Comparison of ENCODE assay signal across 21 mouse cellular contexts in genomic region chr11:85719091-85719490, GRCm38 (mm10).
DNase-seq lines count a peak whose midpoint lies in the region; ATAC-seq and TF ChIP-seq lines count a peak whose summit lies in the region.
"Had no signal": no experiment of that assay in that cellular context is flagged by ENCODE, and none has a peak within 500 bp of the region (broad histone marks: within the 10 kb centered on the region; RNA-seq: fewer than 3 reads in every experiment).

No protein-coding gene starts in this region.

- H3K4me1 ChIP-seq in heart, embryonic 10.5 days = peaks cover 42% of the 10 kb centered on the region
- peaks cover 43% of the 10 kb centered on the region for H3K4me1 ChIP-seq in kidney, embryonic 15.5 days
- H3K4me1 ChIP-seq in lung, postnatal 0 days (ENCODE audit: insufficient read depth, low read depth, low read length) = peaks cover 7% of the 10 kb centered on the region; the same call in 1 of the 2 replicates
- peaks cover 2% of the 10 kb centered on the region; the same call in 1 of the 2 replicates for H3K4me1 ChIP-seq in liver, postnatal 0 days (ENCODE audit: insufficient read depth)
- peaks cover 19% of the 10 kb centered on the region for H3K4me1 ChIP-seq in midbrain, embryonic 15.5 days

- H3K4me3 ChIP-seq in heart, embryonic 10.5 days = no peak overlapping the region
- H3K4me3 ChIP-seq in kidney, embryonic 15.5 days (replicated peaks) = no peak overlapping the region
- H3K4me3 ChIP-seq in lung, postnatal 0 days (ENCODE audit: low read depth, low read length) = 0 out of 2 replicates have a peak overlapping the region, but pooled peaks have one; percentile 8
- H3K4me3 ChIP-seq in liver, postnatal 0 days (ENCODE audit: low read depth, low read length) = no peak overlapping the region
- H3K4me3 ChIP-seq in midbrain, embryonic 15.5 days = no peak overlapping the region
- H3K4me3 ChIP-seq: embryonic facial prominence, embryonic 15.5 days; limb, embryonic 13.5 days had no signal

- no peak for TF ChIP-seq EP300 in lung, postnatal 0 days (IDR thresholded peaks at IDR 0.05)
- no peak for TF ChIP-seq EP300 in liver, postnatal 0 days (IDR thresholded peaks at IDR 0.05; ENCODE audit: low read depth)

- no peaks in the 10 kb centered on the region for H3K36me3 ChIP-seq in heart, embryonic 10.5 days
- H3K36me3 ChIP-seq in kidney, embryonic 15.5 days = no peaks in the 10 kb centered on the region
- no peaks in the 10 kb centered on the region for H3K36me3 ChIP-seq in lung, postnatal 0 days (ENCODE audit: insufficient read depth, low read length)
- H3K36me3 ChIP-seq in liver, postnatal 0 days (replicated peaks; ENCODE audit: insufficient read depth, low read length) = no peaks in the 10 kb centered on the region
- H3K36me3 ChIP-seq in midbrain, embryonic 15.5 days (replicated peaks) = no peaks in the 10 kb centered on the region
- H3K36me3 ChIP-seq: embryonic facial prominence, embryonic 15.5 days; limb, embryonic 13.5 days had no signal

- H3K27me3 ChIP-seq in heart, embryonic 10.5 days (ENCODE audit: insufficient read depth, poor library complexity, severe bottlenecking) = peaks cover 31% of the 10 kb centered on the region
- H3K27me3 ChIP-seq in kidney, embryonic 15.5 days = 0 out of 2 replicates have a peak, but pooled peaks cover 3% of the 10 kb centered on the region
- H3K27me3 ChIP-seq in lung, postnatal 0 days (replicated peaks; ENCODE audit: insufficient read depth, low read length) = no peaks in the 10 kb centered on the region
- no peaks in the 10 kb centered on the region for H3K27me3 ChIP-seq in liver, postnatal 0 days (ENCODE audit: insufficient read depth, low read length)
- H3K27me3 ChIP-seq in midbrain, embryonic 15.5 days (replicated peaks) = peaks cover 21% of the 10 kb centered on the region
- H3K27me3 ChIP-seq: CH12.LX; embryonic facial prominence, embryonic 15.5 days had no signal

- peak; percentile 76 for DNase-seq in heart, embryonic 10.5 days (ENCODE audit: low spot score)
- no peak for DNase-seq in heart, adult 9 months (ENCODE audit: low spot score in 2 of 2)
- no peak for DNase-seq in kidney, postnatal 4 days
- no peak for DNase-seq in lung, postnatal 0 days (ENCODE audit: low spot score)
- DNase-seq in lung, postnatal 10 days = no peak
- no peak for DNase-seq in liver, postnatal 0 days
- DNase-seq: adrenal gland, postnatal 14 days; cerebellum, adult 11-12 months; cerebellum, postnatal 14 days; embryo, embryonic 11 days; gastrocnemius, postnatal 36 days; heart, postnatal 36 days; kidney, adult 11 months; right cerebral cortex, postnatal 25 days; thymus, postnatal 14 days had no signal

- WGBS in heart, embryonic 10.5 days = 53% methylated on average over 10 of the region's 10 CpGs
- WGBS in kidney, embryonic 15.5 days = 89% methylated on average over 10 of the region's 10 CpGs
- 61% methylated on average over 10 of the region's 10 CpGs for WGBS in lung, postnatal 0 days
- 80% methylated on average over 10 of the region's 10 CpGs for WGBS in liver, postnatal 0 days (ENCODE audit: insufficient replicate concordance)
- WGBS in midbrain, embryonic 15.5 days = 94% methylated on average over 10 of the region's 10 CpGs

- H3K9ac ChIP-seq in kidney, embryonic 15.5 days = no peak overlapping the region
- H3K9ac ChIP-seq in lung, postnatal 0 days (replicated peaks; ENCODE audit: low read depth) = no peak overlapping the region
- no peak overlapping the region for H3K9ac ChIP-seq in liver, postnatal 0 days (replicated peaks)
- H3K9ac ChIP-seq in midbrain, embryonic 15.5 days = no peak overlapping the region
- H3K9ac ChIP-seq: embryonic facial prominence, embryonic 15.5 days; limb, embryonic 13.5 days had no signal

- H3K4me2 ChIP-seq in kidney, embryonic 15.5 days = no peak overlapping the region
- H3K4me2 ChIP-seq in lung, postnatal 0 days (replicated peaks; ENCODE audit: low read depth, low read length) = peak overlapping the region; percentile 9; the same call in 1 of the 2 replicates
- no peak overlapping the region for H3K4me2 ChIP-seq in liver, postnatal 0 days (ENCODE audit: low read depth, low read length)
- H3K4me2 ChIP-seq in midbrain, embryonic 15.5 days = no peak overlapping the region
- H3K4me2 ChIP-seq: embryonic facial prominence, embryonic 15.5 days; limb, embryonic 13.5 days had no signal

- H3K27ac ChIP-seq in heart, embryonic 10.5 days = 0 out of 2 replicates have a peak overlapping the region, but pooled peaks have one; percentile 62
- H3K27ac ChIP-seq in kidney, embryonic 15.5 days = peak overlapping the region; percentile 73
- H3K27ac ChIP-seq in lung, postnatal 0 days (ENCODE audit: low read length) = peak overlapping the region; percentile 87
- 0 out of 2 replicates have a peak overlapping the region, but pooled peaks have one; percentile 29 for H3K27ac ChIP-seq in liver, postnatal 0 days (ENCODE audit: low read depth)
- H3K27ac ChIP-seq in midbrain, embryonic 15.5 days = no peak overlapping the region
- H3K27ac ChIP-seq: embryonic facial prominence, embryonic 15.5 days; limb, embryonic 13.5 days had no signal

- H3K9me3 ChIP-seq in heart, embryonic 10.5 days = no peaks in the 10 kb centered on the region
- H3K9me3 ChIP-seq in kidney, embryonic 15.5 days (replicated peaks) = no peaks in the 10 kb centered on the region
- no peaks in the 10 kb centered on the region for H3K9me3 ChIP-seq in lung, postnatal 0 days (ENCODE audit: low read length)
- no peaks in the 10 kb centered on the region for H3K9me3 ChIP-seq in liver, postnatal 0 days (ENCODE audit: low read length)
- H3K9me3 ChIP-seq in midbrain, embryonic 15.5 days = no peaks in the 10 kb centered on the region
- H3K9me3 ChIP-seq: embryonic facial prominence, embryonic 15.5 days; limb, embryonic 13.5 days had no signal

- ATAC-seq in kidney, embryonic 15.5 days (replicated peaks; ENCODE audit: low FRiP score) = no peak
- ATAC-seq in lung, postnatal 0 days = no peak
- ATAC-seq in liver, postnatal 0 days = no peak
- no peak for ATAC-seq in midbrain, embryonic 15.5 days (replicated peaks)
- ATAC-seq: forebrain, embryonic 16.5 days had no signal

- TF ChIP-seq CTCF in lung, postnatal 0 days (IDR thresholded peaks at IDR 0.05) = no peak
- TF ChIP-seq CTCF in liver, postnatal 0 days (IDR thresholded peaks at IDR 0.05; ENCODE audit: low read depth) = no peak
